Mouse (Mus musculus) heart, embryonic 10.5 days (tissue): ENCODE results near the gene Iqcd. TPM values are rescaled to one million over a fixed set of nuclear protein-coding genes. Genes with fewer than 3 reads are reported as not detected.
A peak's percentile ranks its signal among the peaks of the same experiment; 100 is the strongest.

Experiments used
- DNase-seq: peaks from one replicate; pipeline ENCODE4 v3.0.0-alpha.2; 2017; ENCODE audit warnings: low spot score
- H3K27ac ChIP-seq: fragments of 300-500 bp; sonication (generic); 2 replicates; pipeline ENCODE4 v1.5.1; 2016; ENCODE audit warnings: mild to moderate bottlenecking
- H3K27me3 ChIP-seq: fragments of 300-500 bp; sonication (generic); 2 replicates; pipeline ENCODE4 v1.6.1; 2016; ENCODE audit warnings: mild to moderate bottlenecking; ENCODE audit not compliant: poor library complexity, insufficient read depth, severe bottlenecking
- H3K36me3 ChIP-seq: fragments of 300-500 bp; sonication (generic); 2 replicates; pipeline ENCODE4 v1.6.1; 2016; ENCODE audit warnings: mild to moderate bottlenecking, moderate library complexity
- H3K4me1 ChIP-seq: fragments of 300-500 bp; sonication (generic); 2 replicates; pipeline ENCODE4 v1.6.1; 2016; ENCODE audit warnings: mild to moderate bottlenecking
- H3K4me3 ChIP-seq: fragments of 300-500 bp; sonication (generic); 2 replicates; pipeline ENCODE4 v1.5.1; 2016; ENCODE audit warnings: mild to moderate bottlenecking, moderate library complexity
- H3K9me3 ChIP-seq: fragments of 300-500 bp; sonication (generic); 2 replicates; pipeline ENCODE4 v1.6.1; 2016; ENCODE audit warnings: mild to moderate bottlenecking, moderate library complexity
- WGBS: fragments of 180-500 bp; shearing (Covaris S2); methylation state at CpG from one replicate; pipeline ENCODE4 v1.1.7; 2016; 5-methylcytosine and 5-hydroxymethylcytosine counted together
- polyA plus RNA-seq: library from polyadenylated mRNA; unstranded; fragments of >200 nt; fragmentation: Nextera tagmentation; extraction: Ambion mirVana; gene quantifications from 2 replicates; pipeline ENCODE4 v1.2.1, GENCODE M21; 2016

The Iqcd gene
- polyA plus RNA-seq, 1 experiment from 2014 or later = 0.24 TPM

DNA sequence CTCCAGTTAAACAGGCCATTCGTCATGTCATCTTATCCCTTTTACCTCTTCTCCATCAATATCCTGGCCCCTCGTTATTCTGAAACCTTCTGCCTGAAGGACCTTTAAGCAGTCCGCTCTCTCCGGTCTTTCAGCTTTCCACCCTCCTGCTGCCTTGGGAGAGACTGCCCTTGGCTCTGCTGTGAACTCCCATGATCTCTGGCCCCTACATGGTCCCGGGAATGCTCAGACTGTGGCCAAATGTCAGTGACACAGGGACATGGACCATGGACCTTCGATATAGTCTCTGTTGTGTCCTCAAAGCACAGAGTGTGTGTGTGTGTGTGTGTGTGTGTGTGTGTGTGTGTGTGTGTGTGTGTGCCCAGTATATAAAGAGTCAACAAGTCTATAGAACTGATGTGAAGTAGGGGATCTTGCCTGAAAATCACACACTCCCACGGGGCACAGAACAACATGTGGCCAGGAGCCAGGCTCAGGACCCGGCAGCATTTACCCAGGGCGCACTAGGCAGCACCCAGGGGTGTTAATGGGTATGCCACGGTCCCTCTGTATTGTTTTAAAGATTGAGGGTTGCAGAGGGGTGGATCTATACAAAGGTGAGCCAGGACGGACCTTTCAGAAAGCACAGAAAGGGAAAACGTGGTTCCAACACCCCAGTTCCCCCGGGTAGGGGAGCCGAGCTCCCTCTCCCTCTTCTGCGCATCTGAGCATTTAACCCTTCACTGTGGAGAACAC, 23.5 kb upstream of the Iqcd start:
- no peaks in the 10 kb centered on the region for H3K36me3 ChIP-seq
- DNase-seq = no peak
- H3K9me3 ChIP-seq = no peaks in the 10 kb centered on the region
- H3K4me1 ChIP-seq = peaks cover 84% of the 10 kb centered on the region
- 0 out of 2 replicates have a peak, but pooled peaks cover 6% of the 10 kb centered on the region for H3K27me3 ChIP-seq
- peak overlapping the region; percentile 82 for H3K27ac ChIP-seq
- H3K4me3 ChIP-seq = no peak overlapping the region
- 63% methylated on average over 15 of the region's 15 CpGs for WGBS

DNA sequence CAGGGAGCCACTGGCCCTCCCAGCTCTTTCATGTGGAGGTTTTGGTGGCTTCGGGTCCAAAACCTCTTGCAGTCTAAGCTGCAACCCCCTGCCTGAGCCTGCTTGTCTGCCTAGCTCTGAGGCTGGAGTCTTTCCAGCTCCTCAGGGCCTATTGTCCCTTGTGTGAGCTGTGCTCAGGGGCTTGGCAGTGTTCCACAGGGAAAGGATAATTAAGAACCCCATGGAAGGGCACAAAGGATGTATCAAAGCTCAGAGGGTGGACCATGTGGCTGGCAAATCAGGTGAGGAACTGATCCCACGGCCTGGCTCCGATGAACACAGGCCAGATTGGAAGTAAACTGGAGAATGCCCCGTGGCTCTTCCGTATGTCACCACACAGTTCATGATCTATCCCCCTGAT, 22.7 kb upstream of the Iqcd start:
- Histone ChIP-seq H3K9me3 (no peaks in the 10 kb centered on the region), H3K27me3 (0 out of 2 replicates have a peak, but pooled peaks cover 6% of the 10 kb centered on the region), H3K4me1 (peaks cover 84% of the 10 kb centered on the region), H3K36me3 (no peaks in the 10 kb centered on the region), H3K4me3 (no peak overlapping the region), H3K27ac (peak overlapping the region; percentile 82)
- WGBS = 76% methylated on average over 5 of the region's 5 CpGs
- no peak for DNase-seq

GRCm38 (mm10) chr5:120566681-120567252, 22.0 kb upstream of the Iqcd start:
- no peaks in the 10 kb centered on the region for H3K36me3 ChIP-seq
- 0 out of 2 replicates have a peak, but pooled peaks cover 6% of the 10 kb centered on the region for H3K27me3 ChIP-seq
- WGBS = 44% methylated on average over 9 of the region's 9 CpGs
- peaks cover 89% of the 10 kb centered on the region for H3K4me1 ChIP-seq
- DNase-seq = no peak
- H3K9me3 ChIP-seq = no peaks in the 10 kb centered on the region
- no peak overlapping the region for H3K4me3 ChIP-seq
- peak overlapping the region; percentile 82 for H3K27ac ChIP-seq

DNA sequence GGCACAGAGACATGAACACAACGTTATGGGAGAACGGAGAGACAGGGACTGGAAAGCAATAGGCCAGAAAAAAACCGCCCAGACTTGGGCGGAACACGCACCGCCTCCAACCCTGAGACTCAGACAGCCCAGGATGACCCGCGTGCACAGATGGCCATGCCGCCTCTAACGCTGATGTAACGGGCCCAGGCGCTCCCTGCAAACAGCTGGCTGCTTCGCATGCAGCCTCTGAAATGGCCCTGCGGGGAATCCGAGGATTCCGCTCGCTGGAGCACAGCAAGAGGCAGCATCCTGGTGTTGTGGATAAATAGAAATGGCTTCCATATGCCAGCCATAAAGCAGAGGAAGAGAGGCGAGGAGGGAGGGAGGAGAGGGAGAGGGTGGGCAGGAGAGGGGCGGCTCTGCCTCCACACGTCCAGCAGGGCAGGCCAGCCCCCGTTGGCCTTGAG, 21.5 kb upstream of the Iqcd start:
- Histone ChIP-seq H3K9me3 (no peaks in the 10 kb centered on the region), H3K4me1 (peaks cover 92% of the 10 kb centered on the region), H3K4me3 (no peak overlapping the region; the same call in 1 of the 2 replicates), H3K36me3 (no peaks in the 10 kb centered on the region), H3K27ac (peak overlapping the region; percentile 82), H3K27me3 (0 out of 2 replicates have a peak, but pooled peaks cover 6% of the 10 kb centered on the region)
- no peak for DNase-seq
- 44% methylated on average over 21 of the region's 21 CpGs for WGBS

DNA sequence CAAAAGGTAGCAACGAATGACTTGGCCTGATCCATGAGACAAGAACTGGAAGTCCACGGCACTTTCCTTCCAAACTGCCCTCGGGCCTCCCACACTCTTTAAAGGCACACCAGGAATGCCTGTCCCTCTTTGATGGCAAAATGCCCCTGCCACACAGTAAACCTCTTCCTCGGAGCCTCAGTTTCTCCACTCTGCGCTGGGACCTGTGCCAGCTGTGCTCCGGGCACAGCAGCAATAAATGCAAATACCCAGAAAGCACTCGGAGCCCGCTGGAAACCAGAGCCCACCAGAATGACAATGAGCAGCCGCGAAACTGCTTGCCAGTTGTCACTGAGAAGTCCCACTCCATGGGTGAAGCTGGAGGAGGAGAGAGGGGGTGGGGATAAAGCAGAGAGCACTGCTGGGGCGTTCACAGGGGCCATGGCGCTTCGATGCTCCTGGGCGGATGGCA, 21.0 kb upstream of the Iqcd start:
- H3K9me3 ChIP-seq = no peaks in the 10 kb centered on the region
- H3K27me3 ChIP-seq = 0 out of 2 replicates have a peak, but pooled peaks cover 6% of the 10 kb centered on the region
- H3K4me3 ChIP-seq = no peak overlapping the region; the same call in 1 of the 2 replicates
- H3K27ac ChIP-seq = peak overlapping the region; percentile 82
- peaks cover 90% of the 10 kb centered on the region for H3K4me1 ChIP-seq
- DNase-seq = no peak
- WGBS = 64% methylated on average over 14 of the region's 14 CpGs
- no peaks in the 10 kb centered on the region for H3K36me3 ChIP-seq

GRCm38 (mm10) chr5:120568336-120568768, 20.5 kb upstream of the Iqcd start:
- Histone ChIP-seq H3K27me3 (0 out of 2 replicates have a peak, but pooled peaks cover 6% of the 10 kb centered on the region), H3K27ac (peak overlapping the region; percentile 82), H3K4me3 (no peak overlapping the region), H3K9me3 (no peaks in the 10 kb centered on the region), H3K4me1 (peaks cover 84% of the 10 kb centered on the region), H3K36me3 (no peaks in the 10 kb centered on the region)
- no peak for DNase-seq
- WGBS = 72% methylated on average over 9 of the region's 9 CpGs

DNA sequence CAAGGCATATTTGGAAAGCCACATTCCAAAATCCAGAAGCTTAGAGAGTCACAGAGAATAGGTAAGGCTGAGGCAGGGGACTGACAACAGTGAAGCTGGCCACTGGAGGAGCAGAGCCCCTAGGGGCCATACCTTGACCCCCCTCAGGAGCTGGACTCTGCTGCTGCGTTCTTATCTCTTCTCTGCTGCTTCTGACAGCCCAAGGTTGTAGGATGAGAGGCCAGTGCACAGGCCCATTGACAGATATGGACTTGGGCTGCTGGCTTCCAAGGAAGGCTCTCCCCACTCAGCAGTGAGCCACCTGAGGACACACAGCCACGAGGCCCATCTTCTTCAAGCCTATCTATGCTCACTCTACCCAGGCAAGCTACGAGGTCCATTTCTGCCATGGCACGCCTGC, 19.9 kb upstream of the Iqcd start:
- Histone ChIP-seq H3K27ac (peak overlapping the region; percentile 82; the same call in 1 of the 2 replicates), H3K4me1 (peaks cover 78% of the 10 kb centered on the region), H3K27me3 (0 out of 2 replicates have a peak, but pooled peaks cover 6% of the 10 kb centered on the region), H3K4me3 (no peak overlapping the region), H3K9me3 (no peaks in the 10 kb centered on the region), H3K36me3 (no peaks in the 10 kb centered on the region)
- 63% methylated on average over 4 of the region's 4 CpGs for WGBS
- no peak for DNase-seq

DNA sequence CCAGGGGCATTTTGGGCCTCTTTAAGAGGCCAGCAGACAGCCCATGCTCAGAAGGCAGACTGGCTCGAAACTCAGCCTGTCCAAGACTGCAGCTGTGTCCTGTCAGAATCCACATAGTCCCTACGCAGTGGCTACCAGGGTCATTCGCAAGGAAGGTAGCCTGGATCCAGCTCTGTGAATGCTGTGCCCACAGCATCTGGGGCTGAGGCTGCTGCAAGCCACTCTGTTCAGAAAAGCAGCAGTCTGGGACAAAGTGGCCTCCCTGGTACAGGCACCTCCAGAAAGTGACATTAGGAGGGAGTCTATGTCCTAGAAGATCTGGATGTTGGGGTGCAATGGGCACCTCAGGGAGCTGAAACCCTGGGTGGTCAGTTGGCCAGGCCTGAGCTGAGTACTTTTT, 19.0 kb upstream of the Iqcd start:
- Histone ChIP-seq H3K27me3 (0 out of 2 replicates have a peak, but pooled peaks cover 6% of the 10 kb centered on the region), H3K4me1 (peaks cover 78% of the 10 kb centered on the region), H3K36me3 (no peaks in the 10 kb centered on the region), H3K9me3 (no peaks in the 10 kb centered on the region), H3K27ac (no peak overlapping the region), H3K4me3 (no peak overlapping the region)
- WGBS = 75% methylated on average over 3 of the region's 3 CpGs
- DNase-seq = no peak

- no peaks in the 10 kb centered on the region for H3K9me3 ChIP-seq
- H3K4me1 ChIP-seq = peaks cover 78% of the 10 kb centered on the region
- H3K27ac ChIP-seq = no peak overlapping the region
- 0 out of 2 replicates have a peak, but pooled peaks cover 6% of the 10 kb centered on the region for H3K27me3 ChIP-seq
- DNase-seq = no peak
- H3K36me3 ChIP-seq = no peaks in the 10 kb centered on the region
- 86% methylated on average over 11 of the region's 11 CpGs for whole genome bisulfite sequencing
- no peak overlapping the region for H3K4me3 ChIP-seq
These were observed 18.4 kb upstream of the Iqcd start for GRCm38 (mm10) chr5:120570289-120570897.

DNA sequence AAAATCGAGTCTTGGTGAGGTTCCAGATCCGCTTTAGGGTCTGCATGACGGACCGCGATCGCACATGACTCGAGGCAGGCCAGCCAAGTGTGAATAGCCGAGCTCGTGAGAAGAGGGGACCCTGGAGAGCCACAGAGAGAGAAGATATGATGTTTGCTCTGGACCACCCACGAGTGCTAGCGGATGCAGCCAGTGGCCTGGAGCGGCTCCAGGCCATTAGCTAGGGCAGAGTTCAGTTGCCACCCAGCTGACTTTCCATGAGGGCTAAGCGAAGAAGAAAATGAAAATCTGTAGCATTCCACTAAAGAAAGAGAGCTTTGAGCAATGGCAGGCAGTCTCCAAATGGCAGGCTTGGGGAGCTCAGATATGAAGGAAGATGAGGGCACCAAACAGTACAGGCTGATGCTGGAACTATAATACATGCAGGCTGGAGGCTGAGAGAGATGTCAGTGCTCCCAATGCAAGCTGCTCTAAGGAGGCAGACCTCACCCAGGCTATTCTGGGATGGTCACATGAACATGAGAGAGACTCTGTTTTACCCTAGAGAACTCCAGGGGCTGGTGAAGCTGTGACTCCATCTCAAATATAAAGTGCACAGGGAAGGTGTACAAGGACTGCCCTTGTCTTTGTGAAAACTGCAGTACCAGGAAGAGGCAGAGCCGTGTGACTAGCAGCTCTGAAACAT, 17.6 kb upstream of the Iqcd start:
- 63% methylated on average over 14 of the region's 14 CpGs for WGBS

GRCm38 (mm10) chr5:120574469-120575063, 14.2 kb upstream of the Iqcd start:
- no peak overlapping the region for H3K4me3 ChIP-seq
- no peaks in the 10 kb centered on the region for H3K9me3 ChIP-seq
- H3K27me3 ChIP-seq = no peaks in the 10 kb centered on the region
- peaks cover 64% of the 10 kb centered on the region for H3K4me1 ChIP-seq
- peaks cover 10% of the 10 kb centered on the region; the same call in 1 of the 2 replicates for H3K36me3 ChIP-seq
- no peak for DNase-seq
- H3K27ac ChIP-seq = peak overlapping the region; percentile 52
- WGBS = 51% methylated on average over 10 of the region's 10 CpGs

More for the DNA sequence above, 17.6 kb upstream of the Iqcd start:
- H3K27ac ChIP-seq = peak overlapping the region; percentile 52
- H3K36me3 ChIP-seq = no peaks in the 10 kb centered on the region
- DNase-seq = no peak
- H3K9me3 ChIP-seq = no peaks in the 10 kb centered on the region
- no peak overlapping the region for H3K4me3 ChIP-seq
- 0 out of 2 replicates have a peak, but pooled peaks cover 6% of the 10 kb centered on the region for H3K27me3 ChIP-seq
- peaks cover 69% of the 10 kb centered on the region for H3K4me1 ChIP-seq

DNA sequence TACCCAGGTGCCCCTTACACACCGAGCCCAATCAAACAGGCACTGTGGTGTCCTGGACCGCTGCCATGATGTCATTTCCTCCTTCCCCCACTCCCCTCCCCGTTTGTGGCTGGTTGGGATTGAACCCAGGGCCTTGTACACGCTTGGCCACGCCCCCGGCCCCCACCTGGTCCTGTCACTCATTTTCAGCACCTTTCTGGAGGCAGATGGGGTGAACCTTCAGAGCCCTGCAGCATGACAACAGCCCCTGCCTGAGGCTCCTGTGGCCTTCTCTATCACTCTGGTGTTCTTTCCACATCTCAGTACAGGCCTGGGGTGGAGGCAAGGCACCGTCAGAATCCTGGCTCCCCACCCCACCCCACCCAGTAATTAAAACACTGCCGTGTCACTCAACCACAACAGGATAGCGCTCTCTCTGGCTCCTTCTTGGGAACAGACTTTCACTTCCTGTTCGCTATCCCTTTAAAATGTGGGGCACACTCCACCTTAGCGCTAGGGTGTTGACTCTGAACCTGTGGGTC, 12.0 kb upstream of the Iqcd start:
- H3K4me3 ChIP-seq = no peak overlapping the region
- no peak for DNase-seq
- WGBS = 72% methylated on average over 11 of the region's 11 CpGs
- peaks cover 54% of the 10 kb centered on the region for H3K4me1 ChIP-seq
- H3K27me3 ChIP-seq = no peaks in the 10 kb centered on the region
- peak overlapping the region; percentile 47; the same call in 1 of the 2 replicates for H3K27ac ChIP-seq
- H3K36me3 ChIP-seq = peaks cover 32% of the 10 kb centered on the region
- H3K9me3 ChIP-seq = no peaks in the 10 kb centered on the region
